Mouse (Mus musculus) lung, adult 2 months (tissue): ENCODE results near the gene Acta2.

Source experiments
- CTCF ChIP-seq: fragments of 200-500 bp; IDR thresholded peaks from 2 replicates; pipeline ENCODE4 v1.5.1; 2011; ENCODE audit warnings: mild to moderate bottlenecking, low read length, control low read depth; ENCODE audit not compliant: insufficient read depth
- POLR2A ChIP-seq: fragments of 200-500 bp; IDR thresholded peaks from 2 replicates; pipeline ENCODE4 v1.6.1; 2011; ENCODE audit warnings: low read depth, mild to moderate bottlenecking, control low read depth, low read length, borderline replicate concordance; ENCODE audit errors: extremely low read depth

GRCm38 (mm10) chr19:34273073-34273472, 17.7 kb upstream of the Acta2 start:
- no peak for TF ChIP-seq CTCF
- TF ChIP-seq POLR2A, result no peak
